Mouse (Mus musculus): ENCODE measurements around the gene C330007P06Rik. TPM values are rescaled to one million over a fixed set of nuclear protein-coding genes. Genes with fewer than 3 reads are reported as not detected.

C330007P06Rik gene
- total RNA-seq (2014; fragmentation: Nextera tagmentation) (33.8 and 36.3 TPM in 2 replicates), total RNA-seq (2017) (77.7 and 83.2 TPM in 2 replicates), polyA plus RNA-seq (2012) (1.6 and 2.1 TPM in 2 replicates)

DNA sequence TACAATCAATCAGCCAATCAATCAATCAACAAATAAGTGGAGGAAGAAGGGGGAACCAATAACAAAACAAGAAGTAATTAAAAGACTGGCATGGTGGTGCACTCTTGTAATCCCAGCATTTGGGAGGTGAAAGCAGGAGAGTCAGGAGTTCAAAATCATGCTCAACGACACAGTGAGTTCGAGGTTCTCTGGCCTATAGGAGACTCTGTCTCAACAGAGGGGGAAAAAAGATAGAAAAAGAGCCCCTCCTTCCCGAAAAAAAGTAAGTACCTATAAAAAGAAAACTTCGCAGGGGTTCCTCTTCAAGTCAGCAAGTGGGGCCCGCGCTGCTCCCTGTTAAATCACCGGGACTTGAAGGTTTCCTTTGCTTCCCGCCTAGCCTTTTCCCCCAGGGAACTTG is at the start of gene C330007P06Rik, which contains the start of gene Ube2a:
C330007P06Rik (minus strand) TSS at position 347 of the 400 bp plus-strand sequence.
Ube2a (plus strand) TSS at position 136 of the 400 bp plus-strand sequence.
- Histone ChIP-seq H3K4me1 (ENCODE audit: insufficient read depth, low read depth, low read length) (peaks cover 8% of the 10 kb centered on the region; the same call in 1 of the 2 replicates), H3K27me3 (ENCODE audit: insufficient read depth, low read length) (no peaks in the 10 kb centered on the region), H3K9me3 (replicated peaks) (no peaks in the 10 kb centered on the region), H3K36me3 (replicated peaks) (peaks cover 13% of the 10 kb centered on the region), H3K4me3 (ENCODE audit: low read depth, low read length) (peak within 1 kb of the TSS; percentile 77)
- no peak for TF ChIP-seq TAL1 (conservative IDR thresholded peaks at IDR 0.05; ENCODE audit: low read depth, low read length)
- TF ChIP-seq CTCF (IDR thresholded peaks at IDR 0.05; ENCODE audit: low read depth, low read length): no peak
- no peak for TF ChIP-seq POLR2AphosphoS5 (IDR thresholded peaks at IDR 0.05; ENCODE audit: insufficient replicate concordance, low read depth, low read length)
- no peak for TF ChIP-seq GATA2 (IDR thresholded peaks at IDR 0.05; ENCODE audit: borderline replicate concordance, low read depth, low read length)
- no peak for TF ChIP-seq GATA1 (IDR thresholded peaks at IDR 0.05; ENCODE audit: borderline replicate concordance, low read length)
- DNase-seq (ENCODE audit: low spot score) (no peak), ATAC-seq (ENCODE audit: extremely low read depth, insufficient number of reproducible peaks, low FRiP score, poor library complexity, severe bottlenecking) (peak; percentile 28)

DNA sequence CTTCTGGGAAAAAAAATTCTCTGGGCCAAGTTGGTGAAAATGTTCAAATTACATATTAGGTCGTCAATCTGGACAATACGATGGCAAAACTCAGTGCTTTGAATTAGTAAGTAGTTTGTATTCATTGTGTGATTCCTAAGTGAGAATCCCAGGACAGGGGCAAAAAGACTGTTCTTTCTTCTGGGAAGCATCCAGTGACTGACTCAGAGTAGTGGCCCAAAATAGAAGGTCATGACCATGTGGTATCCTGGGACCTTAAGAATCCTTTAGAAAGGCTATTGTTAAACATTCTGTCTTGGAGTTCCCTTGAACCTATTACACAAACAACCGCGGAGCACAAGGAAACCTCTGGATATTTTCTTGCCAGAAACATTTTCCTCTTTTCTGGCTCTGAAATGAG is 47.4 kb upstream of the C330007P06Rik start:
- H3K4me1 ChIP-seq (ENCODE audit: insufficient read depth, low read depth, low read length): peaks cover 7% of the 10 kb centered on the region; the same call in 1 of the 2 replicates
- TF ChIP-seq POLR2AphosphoS5 (IDR thresholded peaks at IDR 0.05; ENCODE audit: insufficient replicate concordance, low read depth, low read length) (no peak), CTCF (IDR thresholded peaks at IDR 0.05; ENCODE audit: low read depth, low read length) (no peak), GATA1 (IDR thresholded peaks at IDR 0.05; ENCODE audit: borderline replicate concordance, low read length) (no peak), GATA2 (IDR thresholded peaks at IDR 0.05; ENCODE audit: borderline replicate concordance, low read depth, low read length) (no peak)
- no peak overlapping the region for H3K4me3 ChIP-seq (ENCODE audit: low read depth, low read length)
- H3K36me3 ChIP-seq (replicated peaks): peaks cover 31% of the 10 kb centered on the region
- H3K27me3 ChIP-seq (ENCODE audit: insufficient read depth, low read length): no peaks in the 10 kb centered on the region
- H3K9me3 ChIP-seq (replicated peaks): no peaks in the 10 kb centered on the region
- DNase-seq (ENCODE audit: low spot score) (no peak), ATAC-seq (ENCODE audit: extremely low read depth, insufficient number of reproducible peaks, low FRiP score, poor library complexity, severe bottlenecking) (no peak)

DNA sequence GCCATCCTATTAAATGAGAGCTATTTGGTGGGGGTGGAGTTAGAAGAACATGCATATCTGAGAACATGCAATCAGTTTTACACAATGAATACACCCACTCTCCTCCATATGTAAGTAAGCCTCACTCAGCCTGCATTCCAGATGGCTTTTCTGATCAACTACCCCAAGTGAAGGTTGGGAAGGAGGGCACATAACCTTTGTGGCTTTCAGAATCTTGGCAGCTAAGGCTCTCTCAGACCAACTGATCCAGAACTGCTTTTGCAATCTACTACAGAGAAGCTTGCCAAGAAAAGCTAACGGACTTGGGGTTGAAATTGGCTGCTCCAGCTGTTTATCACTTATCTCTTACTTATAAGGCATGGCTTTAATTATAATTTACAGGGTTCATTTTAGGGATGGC is 43.8 kb upstream of the C330007P06Rik start:
- H3K4me1 ChIP-seq (ENCODE audit: insufficient read depth, low read depth, low read length): peaks cover 7% of the 10 kb centered on the region; the same call in 1 of the 2 replicates
- ATAC-seq (ENCODE audit: extremely low read depth, insufficient number of reproducible peaks, low FRiP score, poor library complexity, severe bottlenecking) (no peak), DNase-seq (ENCODE audit: low spot score) (no peak)
- no peak for TF ChIP-seq POLR2AphosphoS5 (IDR thresholded peaks at IDR 0.05; ENCODE audit: insufficient replicate concordance, low read depth, low read length)
- no peak for TF ChIP-seq CTCF (IDR thresholded peaks at IDR 0.05; ENCODE audit: low read depth, low read length)
- no peak for TF ChIP-seq GATA2 (IDR thresholded peaks at IDR 0.05; ENCODE audit: borderline replicate concordance, low read depth, low read length)
- TF ChIP-seq TAL1 (conservative IDR thresholded peaks at IDR 0.05; ENCODE audit: low read depth, low read length): no peak
- no peak for TF ChIP-seq GATA1 (IDR thresholded peaks at IDR 0.05; ENCODE audit: borderline replicate concordance, low read length)
- H3K36me3 ChIP-seq (replicated peaks): peaks cover 25% of the 10 kb centered on the region
- H3K4me3 ChIP-seq (ENCODE audit: low read depth, low read length): no peak overlapping the region
- no peaks in the 10 kb centered on the region for H3K27me3 ChIP-seq (ENCODE audit: insufficient read depth, low read length)
- no peaks in the 10 kb centered on the region for H3K9me3 ChIP-seq (replicated peaks)

DNA sequence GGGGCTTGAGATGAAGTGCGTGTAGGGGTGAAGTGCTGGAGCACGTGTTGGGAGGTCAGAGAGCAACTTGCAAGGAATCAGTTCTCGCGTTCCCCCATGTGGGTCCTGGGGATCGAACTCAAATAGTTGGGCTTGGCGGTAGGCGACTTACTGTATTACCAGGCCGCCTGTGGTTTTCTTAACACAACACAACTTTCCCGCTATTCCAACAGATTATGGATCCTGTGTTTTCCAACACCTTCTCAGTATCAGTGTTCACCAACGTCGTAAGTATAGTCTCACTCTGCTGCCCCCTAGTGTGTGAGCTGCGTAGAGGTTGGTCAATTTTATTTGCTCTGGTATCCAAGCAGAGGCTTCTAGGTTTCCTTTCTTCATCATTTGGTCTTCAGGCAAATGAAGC is 37.4 kb upstream of the C330007P06Rik start:
- no peak for TF ChIP-seq GATA2 (IDR thresholded peaks at IDR 0.05; ENCODE audit: borderline replicate concordance, low read depth, low read length)
- 0 out of 2 replicates have a peak, but pooled peaks have one; percentile 20 for TF ChIP-seq CTCF (IDR thresholded peaks at IDR 0.05; ENCODE audit: low read depth, low read length)
- no peak for TF ChIP-seq POLR2AphosphoS5 (IDR thresholded peaks at IDR 0.05; ENCODE audit: insufficient replicate concordance, low read depth, low read length)
- TF ChIP-seq GATA1 (IDR thresholded peaks at IDR 0.05; ENCODE audit: borderline replicate concordance, low read length): no peak
- no peaks in the 10 kb centered on the region for H3K4me1 ChIP-seq (ENCODE audit: insufficient read depth, low read depth, low read length)
- H3K9me3 ChIP-seq (replicated peaks): no peaks in the 10 kb centered on the region
- H3K36me3 ChIP-seq (replicated peaks): peaks cover 12% of the 10 kb centered on the region
- H3K27me3 ChIP-seq (ENCODE audit: insufficient read depth, low read length): no peaks in the 10 kb centered on the region
- ATAC-seq (ENCODE audit: extremely low read depth, insufficient number of reproducible peaks, low FRiP score, poor library complexity, severe bottlenecking) (no peak), DNase-seq (ENCODE audit: low spot score) (no peak)
- H3K4me3 ChIP-seq (ENCODE audit: low read depth, low read length): no peak overlapping the region

DNA sequence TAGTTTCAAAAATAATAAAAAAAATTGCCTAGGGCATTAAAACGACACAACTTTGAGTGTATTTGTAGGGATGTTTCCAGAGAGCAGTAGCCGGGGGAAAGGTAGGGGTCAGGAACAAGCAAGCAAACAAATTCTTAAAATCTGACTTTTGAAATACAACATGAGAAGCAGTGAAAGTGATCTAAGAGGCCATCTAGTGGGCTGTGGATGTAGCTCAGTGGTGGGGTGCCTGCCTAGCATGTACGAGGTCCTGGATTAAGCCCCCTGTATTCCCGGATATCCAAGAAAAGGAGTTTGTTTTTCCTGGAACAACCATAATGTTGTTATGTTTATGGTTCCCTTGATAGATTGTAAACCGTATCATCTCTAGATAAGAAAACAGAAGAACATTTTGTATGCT is 32.6 kb upstream of the C330007P06Rik start:
- Histone ChIP-seq H3K9me3 (replicated peaks) (no peaks in the 10 kb centered on the region), H3K4me1 (ENCODE audit: insufficient read depth, low read depth, low read length) (peaks cover 9% of the 10 kb centered on the region; the same call in 1 of the 2 replicates), H3K4me3 (ENCODE audit: low read depth, low read length) (no peak overlapping the region), H3K36me3 (replicated peaks) (no peaks in the 10 kb centered on the region), H3K27me3 (ENCODE audit: insufficient read depth, low read length) (no peaks in the 10 kb centered on the region)
- TF ChIP-seq TAL1 (conservative IDR thresholded peaks at IDR 0.05; ENCODE audit: low read depth, low read length): no peak
- TF ChIP-seq POLR2AphosphoS5 (IDR thresholded peaks at IDR 0.05; ENCODE audit: insufficient replicate concordance, low read depth, low read length): no peak
- no peak for TF ChIP-seq GATA1 (IDR thresholded peaks at IDR 0.05; ENCODE audit: borderline replicate concordance, low read length)
- no peak for TF ChIP-seq CTCF (IDR thresholded peaks at IDR 0.05; ENCODE audit: low read depth, low read length)
- no peak for TF ChIP-seq GATA2 (IDR thresholded peaks at IDR 0.05; ENCODE audit: borderline replicate concordance, low read depth, low read length)
- no peak for DNase-seq (ENCODE audit: low spot score)
- no peak for ATAC-seq (ENCODE audit: extremely low read depth, insufficient number of reproducible peaks, low FRiP score, poor library complexity, severe bottlenecking)

DNA sequence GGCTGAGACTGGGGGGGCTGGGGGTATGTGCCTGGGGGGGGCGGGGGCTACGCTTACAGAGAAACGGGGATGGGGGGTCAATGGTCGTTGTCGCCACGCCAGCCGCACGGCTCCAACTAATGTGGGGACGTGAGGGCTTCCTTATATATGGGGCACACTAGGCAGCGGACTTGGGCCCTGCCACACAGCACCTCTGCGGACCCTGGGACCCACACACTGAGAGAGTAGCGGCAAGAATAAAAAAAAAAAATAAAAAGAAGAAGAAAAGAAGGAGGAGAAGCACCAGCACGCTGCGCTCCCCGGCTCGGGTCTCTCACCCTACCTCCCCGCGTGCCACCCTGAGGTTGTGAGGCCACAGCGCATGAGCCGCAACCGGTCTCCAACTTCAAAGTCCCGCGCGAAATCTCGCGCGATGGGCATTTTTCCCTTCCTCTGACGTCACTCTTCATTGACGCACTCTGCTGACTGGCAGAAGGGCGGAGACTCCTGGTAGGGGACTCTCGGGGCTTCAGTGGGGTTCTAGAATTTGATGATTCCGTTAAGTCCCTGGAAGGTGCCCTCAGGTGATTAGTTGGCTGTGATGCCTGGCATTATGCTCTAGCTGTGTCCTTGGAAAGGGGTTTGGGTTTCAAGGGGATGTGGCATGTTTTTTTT is 29.3 kb upstream of the C330007P06Rik start:
- H3K36me3 ChIP-seq (replicated peaks): peaks cover 4% of the 10 kb centered on the region
- H3K27me3 ChIP-seq (ENCODE audit: insufficient read depth, low read length): no peaks in the 10 kb centered on the region
- peaks cover 9% of the 10 kb centered on the region for H3K4me1 ChIP-seq (ENCODE audit: insufficient read depth, low read depth, low read length)
- ATAC-seq (ENCODE audit: extremely low read depth, insufficient number of reproducible peaks, low FRiP score, poor library complexity, severe bottlenecking): peak; percentile 93
- H3K4me3 ChIP-seq (ENCODE audit: low read depth, low read length): peak overlapping the region; percentile 76
- TF ChIP-seq POLR2AphosphoS5 (IDR thresholded peaks at IDR 0.05; ENCODE audit: insufficient replicate concordance, low read depth, low read length): no peak
- TF ChIP-seq GATA2 (IDR thresholded peaks at IDR 0.05; ENCODE audit: borderline replicate concordance, low read depth, low read length): no peak
- TF ChIP-seq TAL1 (conservative IDR thresholded peaks at IDR 0.05; ENCODE audit: low read depth, low read length): no peak
- no peak for TF ChIP-seq CTCF (IDR thresholded peaks at IDR 0.05; ENCODE audit: low read depth, low read length)
- no peak for TF ChIP-seq GATA1 (IDR thresholded peaks at IDR 0.05; ENCODE audit: borderline replicate concordance, low read length)
- DNase-seq (ENCODE audit: low spot score): peak; percentile 68
- no peaks in the 10 kb centered on the region for H3K9me3 ChIP-seq (replicated peaks)

Measured in G1E (cell line).